Mouse (Mus musculus): ENCODE data around the gene AI854703. TPM values are rescaled to one million over a fixed set of nuclear protein-coding genes. Genes with fewer than 3 reads are reported as not detected.
A peak's percentile ranks its signal among the peaks of the same experiment; 100 is the strongest.

AI854703 gene
- polyA plus RNA-seq, 1 experiment: 1.7 TPM

DNA sequence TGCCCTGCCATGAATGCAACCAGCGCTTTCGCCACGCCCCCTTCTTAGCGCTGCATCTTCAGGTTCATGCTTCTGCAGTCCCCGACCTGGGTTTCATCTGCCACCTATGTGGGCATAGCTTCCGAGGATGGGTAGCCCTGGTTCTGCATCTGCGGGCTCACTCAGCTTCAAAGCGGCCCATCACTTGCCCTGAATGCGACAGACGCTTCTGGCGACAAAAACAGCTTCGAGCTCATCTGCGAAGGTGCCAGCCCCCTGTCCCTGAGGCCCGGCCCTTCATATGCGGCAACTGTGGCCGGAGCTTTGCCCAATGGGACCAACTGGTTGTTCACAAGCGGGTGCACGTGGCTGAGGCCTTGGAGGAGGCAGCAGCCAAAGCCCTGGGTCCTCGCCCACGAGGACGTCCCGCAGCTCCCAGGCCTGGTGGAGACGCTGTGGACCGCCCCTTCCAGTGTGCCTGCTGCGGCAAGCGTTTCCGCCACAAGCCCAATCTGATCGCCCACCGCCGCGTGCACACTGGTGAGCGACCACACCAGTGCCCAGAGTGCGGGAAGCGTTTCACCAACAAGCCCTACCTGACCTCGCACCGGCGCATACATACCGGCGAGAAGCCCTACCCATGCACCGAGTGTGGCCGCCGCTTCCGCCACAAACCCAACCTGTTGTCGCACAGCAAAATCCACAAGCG is 29.9 kb upstream of the AI854703 start:
- no peak overlapping the region for H3K27ac ChIP-seq (ENCODE audit: control insufficient read depth, insufficient read depth, low read length)
- H3K36me3 ChIP-seq (ENCODE audit: control insufficient read depth, insufficient read depth, low read length): no peaks in the 10 kb centered on the region
- H3K27me3 ChIP-seq (ENCODE audit: control insufficient read depth, insufficient read depth, low read length): no peaks in the 10 kb centered on the region
- H3K4me1 ChIP-seq (replicated peaks; ENCODE audit: control insufficient read depth, insufficient read depth, low read length): peaks cover 21% of the 10 kb centered on the region
- no peak for DNase-seq
- WGBS: 97% methylated on average over 45 of the region's 45 CpGs
- H3K4me3 ChIP-seq (ENCODE audit: control insufficient read depth, insufficient read depth, low read length): no peak overlapping the region
- no peak for TF ChIP-seq CTCF (IDR thresholded peaks at IDR 0.05; ENCODE audit: borderline replicate concordance, control insufficient read depth, extremely low read depth, insufficient read depth, low read length, poor library complexity)
- TF ChIP-seq POLR2A (IDR thresholded peaks at IDR 0.05; ENCODE audit: control insufficient read depth, extremely low read depth, insufficient read depth, low read length, poor library complexity): no peak

DNA sequence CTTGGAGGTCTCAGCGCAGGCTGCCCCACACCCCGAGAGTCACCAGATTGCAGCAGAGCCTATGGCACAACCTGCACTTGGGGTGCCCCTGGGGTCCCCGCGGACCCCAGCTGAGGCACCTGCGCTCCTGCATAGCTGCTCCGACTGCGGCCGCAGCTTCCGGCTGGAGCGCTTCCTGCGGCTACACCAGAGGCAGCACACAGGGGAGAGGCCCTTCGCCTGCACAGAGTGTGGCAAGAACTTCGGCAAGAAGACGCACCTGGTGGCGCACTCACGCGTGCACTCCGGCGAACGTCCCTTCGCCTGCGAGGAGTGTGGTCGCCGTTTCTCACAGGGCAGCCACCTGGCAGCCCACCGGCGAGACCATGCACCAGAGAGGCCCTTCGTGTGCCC is 29.3 kb upstream of the AI854703 start:
- Histone ChIP-seq H3K4me3 (ENCODE audit: control insufficient read depth, insufficient read depth, low read length) (no peak overlapping the region), H3K36me3 (ENCODE audit: control insufficient read depth, insufficient read depth, low read length) (no peaks in the 10 kb centered on the region)

DNA sequence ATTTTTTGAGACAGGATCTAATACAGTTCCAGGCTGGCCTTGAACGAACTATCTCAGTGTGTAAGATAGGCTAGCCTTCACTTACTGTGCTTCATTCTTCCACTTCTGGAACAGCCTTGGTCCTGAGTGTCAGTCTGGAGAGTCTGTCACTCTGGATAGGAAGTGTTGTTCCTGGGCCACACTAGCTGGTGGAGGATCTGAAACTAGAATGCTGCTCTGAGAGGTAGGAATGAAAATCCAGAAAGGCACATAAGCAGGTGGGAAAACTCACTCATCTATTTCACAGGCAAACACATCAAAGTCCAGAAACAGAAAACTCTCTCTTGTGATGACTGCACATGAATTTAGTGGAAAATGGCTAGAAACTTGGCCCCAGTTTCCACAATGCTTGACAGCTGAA is 26.0 kb upstream of the AI854703 start:
- Histone ChIP-seq H3K27ac (ENCODE audit: control insufficient read depth, insufficient read depth, low read length) (no peak overlapping the region), H3K4me3 (ENCODE audit: control insufficient read depth, insufficient read depth, low read length) (no peak overlapping the region), H3K4me1 (replicated peaks; ENCODE audit: control insufficient read depth, insufficient read depth, low read length) (peaks cover 7% of the 10 kb centered on the region), H3K27me3 (ENCODE audit: control insufficient read depth, insufficient read depth, low read length) (no peaks in the 10 kb centered on the region), H3K36me3 (ENCODE audit: control insufficient read depth, insufficient read depth, low read length) (no peaks in the 10 kb centered on the region)
- TF ChIP-seq POLR2A (IDR thresholded peaks at IDR 0.05; ENCODE audit: control insufficient read depth, extremely low read depth, insufficient read depth, low read length, poor library complexity) (no peak), CTCF (IDR thresholded peaks at IDR 0.05; ENCODE audit: borderline replicate concordance, control insufficient read depth, extremely low read depth, insufficient read depth, low read length, poor library complexity) (no peak)
- 98% methylated on average over 1 of the region's 1 CpGs for WGBS
- DNase-seq: no peak

More for the DNA sequence above, 29.3 kb upstream of the AI854703 start:
- no peak for DNase-seq
- TF ChIP-seq CTCF (IDR thresholded peaks at IDR 0.05; ENCODE audit: borderline replicate concordance, control insufficient read depth, extremely low read depth, insufficient read depth, low read length, poor library complexity) (no peak), POLR2A (IDR thresholded peaks at IDR 0.05; ENCODE audit: control insufficient read depth, extremely low read depth, insufficient read depth, low read length, poor library complexity) (no peak)
- H3K27me3 ChIP-seq (ENCODE audit: control insufficient read depth, insufficient read depth, low read length): no peaks in the 10 kb centered on the region
- 98% methylated on average over 27 of the region's 27 CpGs for WGBS
- H3K4me1 ChIP-seq (replicated peaks; ENCODE audit: control insufficient read depth, insufficient read depth, low read length): peaks cover 22% of the 10 kb centered on the region
- H3K27ac ChIP-seq (ENCODE audit: control insufficient read depth, insufficient read depth, low read length): no peak overlapping the region

DNA sequence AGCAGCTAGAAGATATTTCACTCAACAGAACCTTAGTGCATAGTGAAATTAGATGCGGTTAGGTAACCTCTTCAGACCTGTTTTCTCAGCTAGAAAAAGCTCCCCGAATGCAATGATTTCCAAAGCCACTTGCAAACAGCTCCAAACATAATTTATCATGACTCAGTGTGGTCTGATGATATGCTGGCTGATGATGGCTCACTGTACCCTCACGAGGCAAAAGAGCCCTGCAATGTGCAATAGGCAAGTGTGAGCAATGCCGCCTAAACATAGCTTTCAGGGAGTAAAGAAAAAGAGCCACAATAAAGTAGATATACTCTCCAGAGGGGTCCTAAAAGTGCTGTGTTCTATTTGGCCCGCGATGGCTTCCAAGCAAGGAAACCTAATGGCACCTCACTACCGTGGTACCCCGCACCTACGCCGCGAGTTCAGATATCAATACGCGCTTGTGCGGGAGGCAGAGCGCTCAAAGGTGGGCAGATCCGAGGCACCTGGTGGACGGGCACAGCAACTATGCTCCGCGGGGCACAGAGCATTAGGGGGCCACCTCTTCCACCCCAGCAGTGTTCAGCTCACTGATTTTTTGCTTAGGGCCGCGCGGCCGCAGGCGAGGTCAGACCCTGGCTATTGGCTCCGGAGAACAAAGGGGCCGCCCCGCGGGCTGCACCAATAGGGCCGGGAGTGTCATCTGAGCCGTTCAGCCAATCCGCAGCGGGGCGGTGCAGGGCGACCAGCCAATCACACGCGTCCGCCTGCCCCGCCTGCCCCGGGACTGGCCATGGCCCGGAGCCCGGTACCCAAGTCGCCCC is 25.1 kb upstream of the AI854703 start, which contains the start of gene Zfp775:
Zfp775 (plus strand) TSS at position 793 of the 809 bp plus-strand sequence.
- H3K4me3 ChIP-seq (ENCODE audit: control insufficient read depth, insufficient read depth, low read length): peak within 1 kb of the TSS; percentile 96
- peak; percentile 94 for DNase-seq
- no peaks in the 10 kb centered on the region for H3K36me3 ChIP-seq (ENCODE audit: control insufficient read depth, insufficient read depth, low read length)
- H3K27ac ChIP-seq (ENCODE audit: control insufficient read depth, insufficient read depth, low read length): no peak within 1 kb of the TSS
- H3K4me1 ChIP-seq (replicated peaks; ENCODE audit: control insufficient read depth, insufficient read depth, low read length): peaks cover 7% of the 10 kb centered on the region
- TF ChIP-seq CTCF (IDR thresholded peaks at IDR 0.05; ENCODE audit: borderline replicate concordance, control insufficient read depth, extremely low read depth, insufficient read depth, low read length, poor library complexity): no peak; the same call in 1 of the 2 replicates
- TF ChIP-seq POLR2A (IDR thresholded peaks at IDR 0.05; ENCODE audit: control insufficient read depth, extremely low read depth, insufficient read depth, low read length, poor library complexity): peak; percentile 79
- H3K27me3 ChIP-seq (ENCODE audit: control insufficient read depth, insufficient read depth, low read length): no peaks in the 10 kb centered on the region
- WGBS: 5% methylated on average over 42 of the region's 42 CpGs

DNA sequence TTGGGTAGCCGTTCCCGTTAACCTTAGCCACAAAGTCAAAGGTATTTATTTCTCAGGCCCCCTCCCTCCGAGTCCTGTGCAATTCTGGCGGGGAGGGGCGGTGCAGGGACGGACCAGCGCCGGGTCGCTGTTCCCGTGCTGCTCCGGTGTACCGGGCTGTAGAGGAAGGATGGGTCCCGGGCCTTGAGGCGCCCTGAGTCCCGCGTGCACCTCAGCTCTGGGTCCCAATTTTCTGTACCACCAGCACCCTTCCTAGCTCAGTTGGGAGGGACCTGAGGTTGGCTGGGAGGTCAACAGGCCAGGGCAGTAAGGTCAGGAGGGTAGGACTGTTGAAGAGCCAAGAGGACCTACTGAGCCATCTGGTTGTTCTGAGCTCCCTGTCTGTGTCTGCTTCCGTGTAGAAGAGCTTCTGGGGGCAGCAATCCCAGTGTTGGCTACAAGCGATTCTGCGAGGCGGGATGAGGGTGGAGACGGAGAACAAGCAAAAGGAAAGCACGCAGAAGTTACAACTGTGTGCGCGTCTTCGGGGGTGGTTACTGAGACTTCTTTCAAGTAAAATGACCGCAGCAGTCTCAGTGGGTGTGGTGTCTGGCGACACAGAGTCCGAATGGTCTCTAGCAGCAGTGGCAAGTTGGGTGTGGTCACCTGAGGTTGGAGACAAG is 24.4 kb upstream of the AI854703 start:
- no peak for DNase-seq

DNA sequence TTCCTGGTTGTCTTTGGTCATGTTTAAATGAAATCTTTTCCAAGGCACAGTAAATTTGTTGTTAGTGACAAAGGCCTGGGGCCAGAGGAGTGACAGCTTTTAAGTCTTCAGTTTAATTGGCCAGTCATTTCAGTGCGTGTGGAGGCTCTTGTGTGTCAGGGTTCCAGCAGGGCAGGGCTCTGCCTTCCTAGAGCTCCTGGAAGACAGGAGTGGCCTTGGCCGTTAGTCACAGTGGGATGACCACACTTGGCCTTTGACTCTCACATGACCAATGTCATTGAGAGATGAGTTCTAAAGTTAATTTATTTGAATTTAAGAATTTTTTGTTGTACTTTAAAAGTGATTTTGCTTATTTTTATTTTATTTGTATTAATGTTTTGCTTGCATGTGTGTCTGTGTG is 18.4 kb upstream of the AI854703 start:
- H3K36me3 ChIP-seq (ENCODE audit: control insufficient read depth, insufficient read depth, low read length): no peaks in the 10 kb centered on the region
- no peak for DNase-seq
- H3K27me3 ChIP-seq (ENCODE audit: control insufficient read depth, insufficient read depth, low read length): no peaks in the 10 kb centered on the region
- no peak for TF ChIP-seq POLR2A (IDR thresholded peaks at IDR 0.05; ENCODE audit: control insufficient read depth, extremely low read depth, insufficient read depth, low read length, poor library complexity)
- H3K4me1 ChIP-seq (replicated peaks; ENCODE audit: control insufficient read depth, insufficient read depth, low read length): peaks cover 14% of the 10 kb centered on the region; the same call in 1 of the 2 replicates
- no peak overlapping the region for H3K4me3 ChIP-seq (ENCODE audit: control insufficient read depth, insufficient read depth, low read length)
- H3K27ac ChIP-seq (ENCODE audit: control insufficient read depth, insufficient read depth, low read length): no peak overlapping the region
- WGBS: 94% methylated on average over 2 of the region's 2 CpGs

More for the DNA sequence above, 24.4 kb upstream of the AI854703 start:
- no peaks in the 10 kb centered on the region for H3K36me3 ChIP-seq (ENCODE audit: control insufficient read depth, insufficient read depth, low read length)
- TF ChIP-seq POLR2A (IDR thresholded peaks at IDR 0.05; ENCODE audit: control insufficient read depth, extremely low read depth, insufficient read depth, low read length, poor library complexity) (no peak; the same call in 1 of the 2 replicates), CTCF (IDR thresholded peaks at IDR 0.05; ENCODE audit: borderline replicate concordance, control insufficient read depth, extremely low read depth, insufficient read depth, low read length, poor library complexity) (no peak)
- H3K27me3 ChIP-seq (ENCODE audit: control insufficient read depth, insufficient read depth, low read length): no peaks in the 10 kb centered on the region
- no peak overlapping the region for H3K27ac ChIP-seq (ENCODE audit: control insufficient read depth, insufficient read depth, low read length)
- WGBS: under 1% methylated on average over 28 of the region's 28 CpGs
- H3K4me1 ChIP-seq (replicated peaks; ENCODE audit: control insufficient read depth, insufficient read depth, low read length): peaks cover 7% of the 10 kb centered on the region
- peak overlapping the region; percentile 96 for H3K4me3 ChIP-seq (ENCODE audit: control insufficient read depth, insufficient read depth, low read length)

Measured in thymus, adult 2 months (tissue).